Mouse (Mus musculus): ENCODE measurements around the gene Dpp3.
A peak's percentile ranks its signal among the peaks of the same experiment; 100 is the strongest.
"Not testable (repeated sequence)": the region's sequence is repeated elsewhere in the genome, so short reads cannot be mapped to it uniquely, and the experiment has no call there.

Dpp3 gene

DNA sequence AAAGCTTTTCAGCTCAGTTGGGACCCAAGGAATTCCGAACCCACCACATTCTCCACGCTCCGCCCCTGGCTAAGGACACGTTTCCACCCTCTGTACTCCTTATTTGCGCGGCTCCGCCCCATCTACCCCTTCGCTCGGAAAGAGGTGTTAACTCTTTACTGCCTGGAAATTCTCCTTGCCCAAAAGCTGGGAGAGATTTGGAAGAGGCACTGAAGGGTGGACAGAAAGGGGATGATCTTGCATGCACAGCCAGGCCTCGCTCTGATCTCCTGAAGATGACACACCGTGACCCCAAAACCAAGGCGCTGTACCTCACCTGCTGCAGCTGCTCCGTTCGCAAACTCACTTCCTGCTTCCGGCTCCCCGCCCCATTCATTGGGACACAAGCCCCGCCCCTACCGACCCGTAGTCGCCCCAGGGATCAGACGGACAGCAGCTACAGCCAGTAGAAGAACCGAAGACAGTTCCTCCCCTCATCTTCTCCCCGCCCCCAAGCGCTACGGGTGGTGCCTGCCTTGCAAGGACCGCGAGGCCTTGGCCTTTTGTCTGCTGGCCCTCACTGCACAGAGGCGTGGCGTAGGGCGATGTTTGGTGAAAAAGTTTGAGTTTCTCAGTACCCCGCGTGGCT lies at the start of gene Dpp3:
TSS of gene Dpp3 (minus strand) at position 384 of the 628 bp plus-strand sequence.
- DNase-seq, result peak; percentile 98 to 99

DNA sequence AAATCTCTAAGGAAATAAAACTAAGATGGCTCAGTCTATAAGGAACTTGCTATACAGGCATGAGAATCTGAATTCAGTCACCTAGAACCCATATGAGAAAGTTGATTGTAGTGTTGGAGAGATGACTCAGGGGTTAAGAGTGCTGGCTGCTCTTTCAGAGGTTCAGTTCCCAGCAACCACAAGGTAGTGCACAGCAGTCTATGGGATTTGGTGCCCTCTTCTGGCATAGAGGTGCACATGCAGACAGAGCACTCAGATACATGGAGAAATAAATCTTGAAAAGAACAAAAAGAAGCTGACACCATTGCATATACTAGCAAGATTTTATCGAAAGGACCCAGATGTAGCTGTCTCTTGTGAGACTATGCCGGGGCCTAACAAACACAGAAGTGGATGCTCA lies 40.1 kb upstream of the Dpp3 start:
- no peak for DNase-seq

DNA sequence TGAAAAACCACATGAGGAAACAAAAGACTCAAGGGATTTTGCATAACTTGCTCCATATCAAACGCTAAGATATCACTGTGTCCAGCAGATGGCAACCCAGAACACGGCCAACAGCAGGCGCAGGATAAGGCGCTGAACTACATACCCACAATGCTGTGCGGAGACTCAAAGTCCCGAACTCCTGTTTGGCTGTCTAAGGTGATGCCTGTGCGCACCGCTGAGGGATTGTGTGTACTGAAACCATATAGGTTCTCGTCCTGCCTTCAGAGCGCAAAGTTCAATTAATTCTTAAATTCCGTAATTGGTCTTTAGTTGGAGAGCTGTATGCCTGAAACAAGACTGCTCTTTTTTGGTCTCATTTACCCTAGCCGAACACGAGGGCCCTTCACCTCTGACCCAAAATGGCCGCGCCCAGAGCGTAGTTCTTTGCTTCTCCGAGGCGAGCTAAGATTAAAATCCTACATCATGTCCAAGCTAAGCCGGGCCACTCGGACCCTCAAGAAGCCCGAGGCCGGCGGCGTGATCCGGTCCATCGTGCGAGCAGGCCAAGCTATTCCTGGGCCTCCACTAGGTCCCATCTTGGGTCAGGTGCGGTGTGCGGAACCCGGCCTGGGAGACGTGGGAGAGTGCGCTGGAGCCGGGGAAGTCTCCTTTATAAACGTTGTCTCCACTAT lies 34.0 kb upstream of the Dpp3 start, which contains the start of gene Mrpl11:
TSS of gene Mrpl11 (plus strand) at position 220 of the 674 bp plus-strand sequence.
- DNase-seq, result peak; percentile 89 to 92

GRCm38 (mm10) chr19:4948641-4949040 lies 20.6 kb upstream of the Dpp3 start:
- not testable (repeated sequence) for DNase-seq

GRCm38 (mm10) chr19:4945540-4945939 lies 17.5 kb upstream of the Dpp3 start:
- no peak for DNase-seq

DNA sequence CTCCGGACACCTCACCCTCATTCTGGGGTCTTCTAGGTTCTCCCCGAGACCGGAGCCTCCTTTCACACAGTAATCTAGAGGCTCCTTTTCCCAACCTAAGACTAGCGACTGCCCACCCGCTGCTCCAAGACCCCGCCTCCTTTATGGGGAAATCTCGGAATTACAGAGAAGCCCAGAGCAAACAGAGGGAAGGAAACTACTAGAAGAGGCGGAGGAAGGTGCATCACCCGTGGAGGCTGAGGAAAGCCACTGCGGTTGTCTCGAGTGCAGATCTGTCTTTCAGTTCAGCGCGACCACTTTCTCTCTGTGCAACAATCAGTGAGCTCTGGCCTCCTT lies 15.1 kb upstream of the Dpp3 start:
- no peak for DNase-seq

- DNase-seq, result peak; percentile 86
These were observed 14.6 kb upstream of the Dpp3 start, which contains the start of gene Peli3 for GRCm38 (mm10) chr19:4942551-4943252. Peli3 (minus strand) TSS chr19:4943127.

DNA sequence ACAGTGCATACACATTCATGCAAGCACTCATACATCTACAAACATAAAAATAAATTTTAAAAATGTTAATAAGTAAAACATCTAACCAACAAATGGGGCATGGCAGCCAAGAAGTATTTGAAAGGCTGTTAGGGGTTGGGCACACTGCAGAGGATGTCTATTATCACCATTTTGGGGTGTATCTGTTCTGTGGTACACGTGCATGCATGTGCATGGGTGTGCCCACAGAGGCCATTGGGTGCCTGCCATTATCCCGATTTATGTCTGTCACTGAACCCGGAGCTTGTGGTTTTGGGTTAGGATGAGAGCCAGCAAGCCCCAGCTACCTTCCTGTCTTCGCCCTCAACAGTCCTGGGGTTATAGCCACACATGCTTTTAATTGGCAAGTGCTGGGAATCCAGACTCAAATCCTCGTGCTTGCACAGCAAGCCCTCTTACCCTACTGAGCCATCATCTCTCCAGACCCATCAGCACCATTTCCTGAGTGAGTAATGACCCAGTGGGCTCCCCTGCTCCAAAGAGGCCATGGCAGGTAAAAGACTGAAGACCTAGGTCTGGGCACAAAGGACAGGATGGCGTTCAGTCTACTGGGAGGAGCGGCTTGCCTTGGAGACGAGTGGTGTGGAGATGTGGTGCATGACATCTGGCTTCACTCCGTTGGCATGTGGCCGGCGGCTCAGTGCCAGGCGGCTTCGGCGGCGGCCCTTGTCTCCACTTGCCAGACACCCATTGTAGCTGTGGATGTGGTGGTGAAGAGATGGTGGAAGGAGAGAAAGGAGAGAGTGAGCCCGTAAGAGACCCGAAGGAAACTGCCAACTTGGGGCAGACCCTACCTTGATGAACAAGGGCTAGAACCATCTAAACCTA lies 9.6 kb upstream of the Dpp3 start:
- no peak for DNase-seq

- DNase-seq, result no peak
These were observed 8.8 kb upstream of the Dpp3 start for GRCm38 (mm10) chr19:4936896-4937295.

- DNase-seq, result peak in 1 of 2 experiments; percentile 16
These were observed 694 bp upstream of the Dpp3 start for GRCm38 (mm10) chr19:4928781-4929180.

- no peak for DNase-seq
These were observed 2.8 kb downstream of the Dpp3 start for GRCm38 (mm10) chr19:4925121-4925860.

GRCm38 (mm10) chr19:4919652-4920051 lies 8.4 kb downstream of the Dpp3 start:
- DNase-seq, result no peak

- no peak for DNase-seq
These were observed 11.3 kb downstream of the Dpp3 start for GRCm38 (mm10) chr19:4916827-4917226.

DNA sequence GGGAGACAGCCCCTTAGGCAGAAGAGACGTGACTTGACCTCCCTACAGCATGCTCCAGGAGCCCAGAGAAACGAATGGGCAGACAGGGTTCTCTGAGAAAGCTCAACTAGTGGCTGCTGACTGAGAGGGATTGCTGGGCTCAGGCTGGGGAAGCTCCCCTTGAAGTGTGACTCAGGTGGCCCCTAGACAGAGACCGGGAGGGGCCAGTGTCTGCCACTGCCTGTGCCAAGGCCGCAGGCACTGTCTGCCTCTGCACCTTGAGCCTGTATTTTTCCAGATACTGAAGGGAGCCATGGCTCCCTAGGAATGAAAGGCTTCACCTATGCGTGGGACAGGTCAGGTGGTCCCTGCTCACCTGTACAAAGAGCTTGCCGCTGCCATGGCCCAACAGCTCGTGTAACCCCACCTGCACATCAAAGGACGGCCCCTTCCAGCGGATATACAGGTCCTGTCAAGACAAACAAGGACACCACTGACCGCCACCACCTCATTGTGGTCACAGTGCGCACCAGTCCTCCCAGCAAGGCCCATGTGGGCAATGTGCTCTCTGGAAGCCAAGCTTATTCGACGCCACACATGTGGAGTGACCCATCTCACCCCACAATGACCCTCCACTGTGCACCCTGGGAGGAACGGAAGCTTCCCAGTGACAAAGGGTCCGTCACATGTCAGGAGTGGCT lies 12.0 kb downstream of the Dpp3 start:
- DNase-seq, result no peak

DNA sequence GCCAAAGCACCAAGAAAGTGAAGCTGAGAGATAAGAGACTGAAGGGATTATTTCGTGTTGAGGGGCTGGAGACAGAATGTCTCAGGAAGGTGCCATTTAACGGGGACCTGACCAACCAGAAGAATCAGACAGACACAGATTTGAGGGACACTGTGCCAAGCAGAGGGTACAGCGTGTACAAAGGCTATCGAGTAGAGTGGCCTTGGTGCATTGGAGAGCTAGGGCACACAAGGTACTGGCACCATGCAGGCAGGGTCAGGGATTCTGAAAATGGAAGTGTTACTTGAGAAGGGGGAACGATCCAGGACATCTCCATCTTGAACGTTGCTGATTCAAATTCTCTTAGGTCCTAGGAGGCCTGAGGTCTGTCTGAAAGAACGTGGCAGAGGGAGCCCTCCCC lies 18.7 kb downstream of the Dpp3 start:
- no peak for DNase-seq

GRCm38 (mm10) chr19:4908107-4908506 lies 20.0 kb downstream of the Dpp3 start:
- peak in 1 of 2 experiments; percentile 25 for DNase-seq

GRCm38 (mm10) chr19:4905979-4906794 lies 21.9 kb downstream of the Dpp3 start, which contains the start of gene Bbs1:
Bbs1 (minus strand) TSS chr19:4906628.
- peak; percentile 83 to 87 for DNase-seq

DNA sequence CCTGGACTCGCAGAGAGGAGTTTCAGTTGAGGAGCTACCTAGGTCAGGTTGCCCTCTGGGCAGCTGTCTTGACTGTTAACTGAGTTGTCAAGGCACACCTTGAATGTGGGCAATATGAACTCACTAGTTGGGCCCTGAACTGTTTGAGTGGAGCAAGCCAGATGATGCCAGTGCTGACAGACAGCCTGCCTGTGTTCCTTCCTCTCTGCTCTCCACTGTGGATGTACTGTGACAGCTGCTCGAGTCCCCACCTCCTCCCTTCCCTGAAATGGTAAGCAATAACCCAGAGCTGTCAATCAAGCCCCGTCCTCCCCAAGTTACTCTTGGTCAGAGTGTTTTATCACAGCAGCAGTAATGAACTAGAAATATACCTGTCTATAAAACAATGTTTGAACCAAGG lies 28.2 kb downstream of the Dpp3 start:
- no peak for DNase-seq

DNA sequence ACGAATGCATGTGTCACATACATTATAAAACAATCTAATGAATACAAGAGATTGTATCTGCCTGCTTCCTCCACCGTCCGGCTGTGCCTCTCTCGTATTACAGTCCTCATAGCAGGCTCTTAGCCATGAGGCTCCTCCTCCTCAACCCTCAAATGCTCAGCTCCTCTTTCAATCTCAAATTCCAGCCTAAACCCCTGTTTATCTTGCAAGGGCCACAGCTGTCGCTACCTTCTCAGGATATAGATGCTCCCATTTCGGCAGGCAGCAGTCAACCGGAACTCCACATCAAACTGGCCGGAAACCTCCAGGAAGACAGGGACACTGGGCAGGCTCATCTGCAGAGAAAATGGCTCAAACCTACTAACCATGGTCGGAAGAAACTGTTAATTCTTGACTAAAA lies 29.1 kb downstream of the Dpp3 start:
- no peak for DNase-seq

DNA sequence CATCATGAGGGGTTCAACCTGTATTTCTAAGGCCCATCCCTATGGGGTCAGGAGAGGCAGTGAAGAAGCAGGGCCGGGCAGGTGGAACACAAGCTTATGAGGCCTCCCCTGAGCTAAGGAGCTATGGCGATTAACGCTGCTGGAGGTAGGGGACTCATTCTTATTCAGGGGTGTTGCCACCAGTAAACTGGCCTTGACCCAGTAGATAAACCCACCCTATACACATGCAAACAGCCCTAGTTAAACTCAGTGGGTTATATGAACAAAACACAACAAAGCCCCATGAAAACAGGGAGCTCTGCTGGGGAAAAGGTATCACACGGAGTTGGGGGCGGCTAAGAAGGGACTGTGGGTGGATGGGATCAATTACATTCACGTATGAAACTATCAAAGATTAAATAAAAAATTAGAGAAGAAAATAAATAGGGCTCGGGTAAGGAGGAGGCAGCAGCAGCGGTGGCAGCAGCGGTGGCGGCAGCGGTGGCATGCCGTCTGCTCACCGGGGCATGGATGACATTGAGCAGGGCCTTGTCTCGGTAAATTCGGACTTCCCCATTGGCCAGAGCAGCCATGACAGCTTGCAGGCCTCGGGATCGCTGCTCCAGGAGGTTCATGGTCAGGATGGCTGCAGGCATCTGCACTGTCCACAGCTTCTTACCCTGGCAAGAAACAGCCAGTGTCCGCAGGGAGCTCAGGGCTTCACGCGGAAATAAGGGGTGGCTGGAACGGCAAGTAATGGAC lies 31.1 kb downstream of the Dpp3 start:
- no peak for DNase-seq

Measured in lung, postnatal 4 days (tissue).